Mouse (Mus musculus) brain, embryonic 14.5 days (tissue): ENCODE data around the gene Med31.

Source experiments
- CTCF ChIP-seq: fragments of 200-500 bp; IDR thresholded peaks from 2 replicates; pipeline ENCODE4 v1.5.1; 2012; ENCODE audit warnings: inconsistent platforms, mild to moderate bottlenecking, moderate library complexity, borderline replicate concordance; ENCODE audit not compliant: insufficient read depth, insufficient read length; ENCODE audit errors: extremely low read depth
- POLR2A ChIP-seq: fragments of 200-500 bp; IDR thresholded peaks from 2 replicates; pipeline ENCODE4 v1.6.1; 2012; ENCODE audit warnings: mild to moderate bottlenecking, inconsistent platforms, borderline replicate concordance; ENCODE audit not compliant: poor library complexity, insufficient read depth, insufficient read length, severe bottlenecking; ENCODE audit errors: extremely low read depth

DNA sequence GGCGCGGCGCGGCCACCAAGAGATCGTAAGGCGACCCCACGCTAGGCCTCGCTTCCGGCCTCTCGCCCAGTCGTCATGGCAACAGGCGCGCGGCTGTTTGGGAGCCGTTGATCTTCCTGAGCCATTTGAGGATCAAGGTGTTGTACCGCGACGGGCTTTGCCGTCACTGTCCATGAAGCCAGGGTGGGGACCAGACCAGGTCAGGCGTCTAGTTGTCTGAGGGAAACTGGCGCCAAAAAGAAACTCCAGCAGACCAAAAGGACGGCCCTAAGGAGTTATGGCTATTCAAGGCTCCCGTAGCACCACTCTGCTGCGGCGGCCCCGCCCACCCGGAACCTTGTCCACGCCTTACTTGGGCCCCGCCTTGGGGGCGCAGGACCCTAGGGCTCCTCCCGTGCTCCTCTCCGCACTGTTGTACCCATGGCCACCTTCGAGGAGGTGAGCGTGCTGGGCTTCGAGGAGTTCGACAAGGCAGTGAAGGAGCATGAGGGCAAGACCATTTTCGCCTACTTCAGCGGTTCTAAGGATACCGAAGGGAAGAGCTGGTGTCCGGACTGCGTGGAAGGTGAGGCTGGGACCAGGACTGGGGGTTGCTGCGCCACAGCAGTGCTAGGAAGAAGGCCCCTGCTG is 8.1 kb downstream of the Med31 start, which contains the start of the genes 4933427D14Rik and Txndc17:
- TF ChIP-seq CTCF (no peak), POLR2A (peak; percentile 23; the same call in 1 of the 2 replicates)
